Mouse (Mus musculus) embryonic facial prominence, embryonic 15.5 days (tissue): ENCODE results near the gene Aaas. TPM values are rescaled to one million over a fixed set of nuclear protein-coding genes. Genes with fewer than 3 reads are reported as not detected.

Experiments
- ATAC-seq: fragments of 200-750 bp; cut with Nextera tagmentation; 2 replicates; pipeline ENCODE4 v1.8.0; 2017; ENCODE audit warnings: low read depth, moderate TSS enrichment; ENCODE audit not compliant: insufficient number of reproducible peaks, low FRiP score, low TSS enrichment
- H3K27ac ChIP-seq: fragments of 300-500 bp; sonication (generic); replicated peaks from 2 replicates; pipeline ENCODE4 v1.5.1; 2015; ENCODE audit warnings: mild to moderate bottlenecking, inconsistent platforms
- H3K27me3 ChIP-seq: fragments of 300-500 bp; sonication (generic); 2 replicates; pipeline ENCODE4 v1.6.1; 2015; ENCODE audit warnings: inconsistent platforms
- H3K36me3 ChIP-seq: fragments of 300-500 bp; sonication (generic); 2 replicates; pipeline ENCODE4 v1.6.1; 2015; ENCODE audit warnings: mild to moderate bottlenecking, inconsistent platforms
- H3K4me1 ChIP-seq: fragments of 300-500 bp; sonication (generic); 2 replicates; pipeline ENCODE4 v1.6.1; 2015; ENCODE audit warnings: inconsistent platforms
- H3K4me2 ChIP-seq: fragments of 300-500 bp; sonication (generic); replicated peaks from 2 replicates; pipeline ENCODE4 v1.6.1; 2015; ENCODE audit warnings: mild to moderate bottlenecking, inconsistent platforms
- H3K4me3 ChIP-seq: fragments of 300-500 bp; sonication (generic); replicated peaks from 2 replicates; pipeline ENCODE4 v1.5.1; 2015; ENCODE audit warnings: mild to moderate bottlenecking, inconsistent platforms
- H3K9ac ChIP-seq: fragments of 300-500 bp; sonication (generic); 2 replicates; pipeline ENCODE4 v1.6.1; 2015; ENCODE audit warnings: inconsistent platforms
- H3K9me3 ChIP-seq: fragments of 300-500 bp; sonication (generic); replicated peaks from 2 replicates; pipeline ENCODE4 v1.6.1; 2016; ENCODE audit warnings: inconsistent platforms
- WGBS: fragments of 180-500 bp; shearing (Covaris S2); methylation state at CpG from one replicate; pipeline ENCODE4 v1.1.7; 2015; 5-methylcytosine and 5-hydroxymethylcytosine counted together
- polyA plus RNA-seq: library from polyadenylated mRNA; unstranded; fragments of >200 nt; fragmentation: Nextera tagmentation; extraction: Ambion mirVana; gene quantifications from 2 replicates; pipeline ENCODE4 v1.2.1, GENCODE M21; 2015

Aaas gene
- polyA plus RNA-seq, 1 experiment from 2014 or later, result 63.0 TPM

- Histone ChIP-seq H3K27ac (peak overlapping the region; percentile 90), H3K36me3 (no peaks in the 10 kb centered on the region), H3K4me2 (peak overlapping the region; percentile 93), H3K27me3 (no peaks in the 10 kb centered on the region), H3K4me3 (peak overlapping the region; percentile 59), H3K9ac (peak overlapping the region; percentile 59), H3K4me1 (peaks cover 16% of the 10 kb centered on the region), H3K9me3 (no peaks in the 10 kb centered on the region)
- peak; percentile 63 for ATAC-seq
- WGBS, result 0% methylated on average over 7 of the region's 7 CpGs
Measured at GRCm38 (mm10) chr15:102377163-102377543, 26.6 kb upstream of the Aaas start.

- Histone ChIP-seq H3K27ac (peak overlapping the region; percentile 90), H3K27me3 (no peaks in the 10 kb centered on the region), H3K36me3 (no peaks in the 10 kb centered on the region), H3K4me1 (peaks cover 16% of the 10 kb centered on the region), H3K4me2 (peak overlapping the region; percentile 93), H3K9ac (peak overlapping the region; percentile 59), H3K4me3 (peak overlapping the region; percentile 59), H3K9me3 (no peaks in the 10 kb centered on the region)
- peak; percentile 80 for ATAC-seq
- under 1% methylated on average over 43 of the region's 43 CpGs for WGBS
Measured at GRCm38 (mm10) chr15:102376453-102377162, 26.0 kb upstream of the Aaas start.

GRCm38 (mm10) chr15:102370727-102371126 is 20.2 kb upstream of the Aaas start:
- WGBS, result 2% methylated on average over 10 of the region's 10 CpGs
- Histone ChIP-seq H3K4me3 (peak overlapping the region; percentile 24), H3K9ac (peak overlapping the region; percentile 35; the same call in 1 of the 2 replicates), H3K4me1 (peaks cover 29% of the 10 kb centered on the region), H3K27ac (peak overlapping the region; percentile 74), H3K27me3 (0 out of 2 replicates have a peak, but pooled peaks cover 4% of the 10 kb centered on the region), H3K9me3 (no peaks in the 10 kb centered on the region), H3K4me2 (peak overlapping the region; percentile 42), H3K36me3 (no peaks in the 10 kb centered on the region)
- ATAC-seq, result peak; percentile 89

- Histone ChIP-seq H3K9ac (no peak overlapping the region), H3K4me2 (peak overlapping the region; percentile 42), H3K4me1 (peaks cover 30% of the 10 kb centered on the region), H3K9me3 (no peaks in the 10 kb centered on the region), H3K36me3 (no peaks in the 10 kb centered on the region), H3K4me3 (peak overlapping the region; percentile 24; the same call in 1 of the 2 replicates), H3K27ac (peak overlapping the region; percentile 74), H3K27me3 (0 out of 2 replicates have a peak, but pooled peaks cover 7% of the 10 kb centered on the region)
- no peak for ATAC-seq
- WGBS, result 8% methylated on average over 13 of the region's 13 CpGs
Measured at GRCm38 (mm10) chr15:102369972-102370371, 19.4 kb upstream of the Aaas start.

GRCm38 (mm10) chr15:102366733-102367344 is 16.3 kb upstream of the Aaas start, which contains the start of gene Sp7:
TSS of gene Sp7 (minus strand) at chr15:102367182.
- Histone ChIP-seq H3K9ac (peak within 1 kb of the TSS; percentile 46), H3K4me1 (peaks cover 38% of the 10 kb centered on the region), H3K4me3 (peak within 1 kb of the TSS; percentile 40), H3K27ac (peak within 1 kb of the TSS; percentile 66), H3K4me2 (peak within 1 kb of the TSS; percentile 49), H3K27me3 (0 out of 2 replicates have a peak, but pooled peaks cover 11% of the 10 kb centered on the region), H3K9me3 (no peaks in the 10 kb centered on the region), H3K36me3 (no peaks in the 10 kb centered on the region)
- ATAC-seq, result no peak
- WGBS, result 5% methylated on average over 13 of the region's 15 CpGs

GRCm38 (mm10) chr15:102366238-102366637 is 15.7 kb upstream of the Aaas start:
- Histone ChIP-seq H3K9me3 (no peaks in the 10 kb centered on the region), H3K4me2 (peak overlapping the region; percentile 49), H3K9ac (peak overlapping the region; percentile 46), H3K36me3 (no peaks in the 10 kb centered on the region), H3K4me1 (peaks cover 38% of the 10 kb centered on the region), H3K27ac (peak overlapping the region; percentile 66), H3K4me3 (peak overlapping the region; percentile 40), H3K27me3 (0 out of 2 replicates have a peak, but pooled peaks cover 11% of the 10 kb centered on the region)
- 5% methylated on average over 7 of the region's 7 CpGs for WGBS
- no peak for ATAC-seq

- Histone ChIP-seq H3K4me2 (no peak overlapping the region; the same call in 1 of the 2 replicates), H3K9ac (no peak overlapping the region), H3K36me3 (no peaks in the 10 kb centered on the region), H3K4me1 (peaks cover 24% of the 10 kb centered on the region; the same call in 1 of the 2 replicates), H3K9me3 (no peaks in the 10 kb centered on the region), H3K27ac (0 out of 2 replicates have a peak overlapping the region, but pooled peaks have one; percentile 30), H3K27me3 (0 out of 2 replicates have a peak, but pooled peaks cover 11% of the 10 kb centered on the region), H3K4me3 (peak overlapping the region; percentile 40)
- 93% methylated on average over 1 of the region's 1 CpGs for WGBS
- no peak for ATAC-seq
Measured at GRCm38 (mm10) chr15:102364678-102365077, 14.1 kb upstream of the Aaas start.

GRCm38 (mm10) chr15:102362648-102363047 is 12.1 kb upstream of the Aaas start:
- peaks cover 40% of the 10 kb centered on the region for H3K4me1 ChIP-seq
- H3K4me2 ChIP-seq, result peak overlapping the region; percentile 42
- H3K4me3 ChIP-seq, result peak overlapping the region; percentile 40
- H3K9me3 ChIP-seq, result no peaks in the 10 kb centered on the region
- 3% methylated on average over 12 of the region's 14 CpGs for WGBS
- no peaks in the 10 kb centered on the region for H3K36me3 ChIP-seq
- no peak overlapping the region for H3K9ac ChIP-seq
- peak; percentile 72 for ATAC-seq
- H3K27me3 ChIP-seq, result peaks cover 29% of the 10 kb centered on the region
- peak overlapping the region; percentile 63 for H3K27ac ChIP-seq

GRCm38 (mm10) chr15:102358834-102359233 is 8.3 kb upstream of the Aaas start:
- Histone ChIP-seq H3K4me2 (0 out of 2 replicates have a peak overlapping the region, but pooled peaks have one; percentile 40), H3K4me3 (no peak overlapping the region), H3K27ac (no peak overlapping the region), H3K36me3 (no peaks in the 10 kb centered on the region), H3K27me3 (peaks cover 33% of the 10 kb centered on the region), H3K9ac (no peak overlapping the region), H3K9me3 (no peaks in the 10 kb centered on the region), H3K4me1 (peaks cover 50% of the 10 kb centered on the region)
- WGBS, result 21% methylated on average over 5 of the region's 5 CpGs
- ATAC-seq, result no peak

GRCm38 (mm10) chr15:102358126-102358525 is 7.6 kb upstream of the Aaas start:
- peak overlapping the region; percentile 35; the same call in 1 of the 2 replicates for H3K27ac ChIP-seq
- H3K4me2 ChIP-seq, result peak overlapping the region; percentile 40
- H3K36me3 ChIP-seq, result no peaks in the 10 kb centered on the region
- H3K9me3 ChIP-seq, result no peaks in the 10 kb centered on the region
- no peak overlapping the region for H3K9ac ChIP-seq
- WGBS, result 7% methylated on average over 25 of the region's 25 CpGs
- peaks cover 33% of the 10 kb centered on the region for H3K27me3 ChIP-seq
- peaks cover 50% of the 10 kb centered on the region for H3K4me1 ChIP-seq
- H3K4me3 ChIP-seq, result peak overlapping the region; percentile 7; the same call in 1 of the 2 replicates
- no peak for ATAC-seq
